Mouse (Mus musculus): Measurements from ENCODE around the gene Tmem132e. TPM values are rescaled to one million over a fixed set of nuclear protein-coding genes. Genes with fewer than 3 reads are reported as not detected.

Tmem132e gene
- total RNA-seq (2015) (not detected in 2 replicates), total RNA-seq (2017) (not detected in 2 replicates)

DNA sequence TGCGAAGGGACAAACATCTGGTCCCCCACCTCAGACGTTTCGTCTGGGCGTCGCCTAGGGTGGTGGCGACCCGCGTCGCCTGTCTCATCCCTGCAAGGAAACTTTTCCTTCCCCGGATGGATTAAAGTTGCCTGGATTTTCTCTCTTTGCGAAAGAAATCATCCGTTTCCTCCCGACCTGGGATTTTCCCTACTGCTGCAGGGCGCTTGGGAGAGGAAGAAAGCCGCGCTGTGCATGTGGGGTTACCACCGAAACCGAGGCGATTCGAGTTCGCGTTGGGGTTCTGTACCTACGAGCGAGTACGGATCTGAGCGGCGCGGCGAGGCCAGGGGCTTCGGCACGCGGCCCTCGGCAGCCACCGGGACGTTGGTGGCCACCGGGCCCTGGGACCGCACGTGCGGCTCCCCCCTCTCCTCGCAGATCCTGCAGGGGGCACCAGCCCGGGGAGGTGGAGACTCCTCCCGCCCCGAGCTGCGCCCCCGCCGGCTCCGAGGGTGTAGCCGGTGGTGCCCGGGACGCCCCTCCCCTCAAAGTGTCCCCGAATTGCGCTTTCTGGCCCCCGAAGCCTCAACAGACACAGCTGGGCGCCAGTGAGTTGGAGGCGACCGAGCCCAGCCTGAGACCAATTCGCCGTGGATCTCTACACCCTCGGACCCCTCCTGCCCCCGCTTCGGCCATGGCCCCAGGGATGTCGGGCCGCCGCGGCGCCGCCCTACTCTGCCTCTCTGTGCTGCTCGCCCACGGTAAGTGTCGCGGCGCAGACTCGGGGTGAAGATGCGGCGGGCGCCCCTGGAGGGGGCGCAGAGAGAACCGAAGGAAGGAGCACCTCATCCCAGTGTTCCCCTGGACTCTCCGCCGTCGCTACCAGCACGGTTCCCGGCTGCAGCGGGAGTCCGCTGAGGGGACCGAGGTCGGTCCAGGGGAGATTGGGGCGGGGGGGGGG, at the start of gene Tmem132e:
TSS of gene Tmem132e (plus strand) at position 530 of the 943 bp plus-strand sequence.
- ATAC-seq (ENCODE audit: poor library complexity, severe bottlenecking), result no peak

DNA sequence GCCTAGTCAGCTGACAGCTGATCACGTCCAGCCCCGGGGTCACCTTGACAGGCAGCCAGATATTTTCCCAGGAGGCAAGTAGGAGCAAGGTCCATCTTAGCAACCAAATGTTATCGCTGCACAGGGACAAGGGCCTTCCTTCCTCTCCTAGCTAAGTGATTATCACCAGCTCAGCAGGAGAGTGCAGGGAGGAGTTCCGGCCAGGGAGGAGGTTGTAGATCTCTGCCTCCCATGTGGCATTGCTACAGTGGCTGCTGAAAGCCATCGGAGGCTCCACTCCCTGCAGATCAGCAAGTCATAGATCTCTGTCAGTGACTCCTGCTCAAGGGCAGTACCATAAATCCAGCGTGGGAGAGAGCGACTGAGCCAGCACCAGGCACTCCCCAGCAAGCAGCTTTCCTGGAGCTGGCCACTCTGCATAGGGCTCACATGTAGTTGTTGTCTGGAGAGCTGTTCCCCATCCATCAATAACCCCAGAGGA, 48.7 kb upstream of the Tmem132e start:
- no peak for ATAC-seq (ENCODE audit: poor library complexity, severe bottlenecking)

DNA sequence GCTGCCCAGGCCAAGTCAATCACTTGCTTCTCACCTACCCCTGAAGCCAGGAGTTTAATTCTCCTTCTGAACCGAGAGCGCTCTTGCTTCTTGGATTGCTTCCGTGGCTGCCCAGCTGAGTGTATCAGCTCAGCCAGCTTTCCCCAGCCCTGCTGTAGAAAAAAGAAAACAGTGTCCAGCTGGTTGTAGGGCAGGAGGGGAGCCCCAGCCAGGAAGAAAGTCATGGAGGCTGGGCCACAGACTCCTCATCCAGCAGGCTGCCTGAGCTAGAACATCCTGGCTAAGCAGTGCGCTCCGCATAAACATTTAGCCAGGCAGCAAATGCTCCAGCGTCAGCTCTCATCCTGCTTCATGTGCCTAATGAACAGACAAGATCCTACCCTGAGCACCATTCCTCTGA, 48.3 kb upstream of the Tmem132e start:
- no peak for ATAC-seq (ENCODE audit: poor library complexity, severe bottlenecking)

DNA sequence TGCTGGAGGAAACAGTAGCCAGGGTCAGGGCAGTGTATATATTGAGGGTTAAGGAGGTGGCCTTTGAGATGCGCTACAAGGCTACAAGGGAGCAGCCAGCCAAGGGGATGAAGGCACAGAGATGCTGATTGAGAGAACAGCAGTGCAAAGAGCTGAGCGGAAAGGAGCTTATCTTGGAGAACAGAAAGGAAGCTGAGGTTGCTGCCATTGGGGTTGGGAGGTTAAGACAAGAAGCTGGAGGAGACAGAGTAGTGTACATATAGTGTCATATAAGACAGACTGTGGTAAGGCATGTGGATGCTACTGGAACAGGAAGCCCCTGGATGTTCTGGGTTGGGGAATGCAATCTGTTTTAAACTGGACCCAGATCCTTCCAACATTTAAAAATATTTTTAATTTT, 47.8 kb upstream of the Tmem132e start:
- ATAC-seq (ENCODE audit: poor library complexity, severe bottlenecking), result no peak

DNA sequence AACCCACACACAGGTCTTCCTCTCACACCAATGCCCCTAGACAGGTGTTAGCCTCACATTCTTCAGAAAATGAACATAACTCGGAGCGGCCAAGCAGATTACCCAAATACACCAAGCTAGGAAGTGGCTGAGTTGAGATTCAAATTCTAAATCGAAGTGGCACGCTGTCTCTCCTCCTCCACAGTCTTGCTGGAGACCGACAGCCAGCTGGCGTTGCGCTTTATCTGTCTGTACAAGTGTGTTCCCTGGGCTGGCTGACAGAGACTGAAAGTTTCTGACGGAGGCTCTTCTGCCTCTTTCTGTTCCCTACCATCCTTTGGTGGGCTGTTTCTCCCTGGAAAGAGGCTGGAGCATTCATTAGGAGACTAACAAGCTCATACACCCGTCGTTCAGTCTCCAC, 37.7 kb upstream of the Tmem132e start:
- no peak for ATAC-seq (ENCODE audit: poor library complexity, severe bottlenecking)

DNA sequence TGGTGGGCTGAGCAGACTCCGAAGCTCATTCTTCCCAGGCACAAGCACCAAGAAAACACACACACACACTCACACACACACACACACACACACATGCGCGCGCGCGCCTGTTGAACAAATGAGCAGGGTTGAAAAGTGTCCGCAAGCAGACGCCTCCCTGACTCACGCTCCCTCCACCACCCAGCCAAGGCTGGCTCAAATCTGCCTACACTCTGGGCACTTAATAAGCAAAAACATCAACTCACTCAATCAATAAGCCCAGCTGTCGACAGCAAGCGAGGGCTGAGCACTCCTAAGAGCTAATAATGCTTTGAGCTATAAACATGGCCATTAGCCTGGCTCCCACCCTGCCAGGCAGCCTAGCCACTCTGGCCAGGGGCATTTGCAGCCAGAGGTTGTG, 18.5 kb upstream of the Tmem132e start:
- ATAC-seq (ENCODE audit: poor library complexity, severe bottlenecking), result no peak

DNA sequence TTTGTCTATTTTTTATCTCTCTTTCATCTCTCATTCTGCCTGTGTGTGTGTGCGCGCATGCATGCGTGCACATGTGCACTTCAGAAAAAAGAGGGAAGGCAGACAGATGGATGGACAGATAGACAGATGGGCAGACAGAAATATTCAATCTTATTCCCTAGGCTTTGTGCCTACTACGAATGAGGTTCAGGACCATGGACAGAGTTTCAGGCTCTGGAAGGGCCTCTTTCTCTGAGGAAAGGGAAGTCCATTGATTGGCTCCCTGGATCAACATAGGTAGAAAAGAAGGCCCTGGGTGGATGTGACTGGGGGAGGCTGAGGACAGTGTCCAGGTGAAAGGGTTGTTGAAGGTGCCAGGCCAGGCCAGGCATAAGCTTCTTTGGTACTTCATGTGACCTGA, 17.1 kb upstream of the Tmem132e start:
- ATAC-seq (ENCODE audit: poor library complexity, severe bottlenecking), result no peak

DNA sequence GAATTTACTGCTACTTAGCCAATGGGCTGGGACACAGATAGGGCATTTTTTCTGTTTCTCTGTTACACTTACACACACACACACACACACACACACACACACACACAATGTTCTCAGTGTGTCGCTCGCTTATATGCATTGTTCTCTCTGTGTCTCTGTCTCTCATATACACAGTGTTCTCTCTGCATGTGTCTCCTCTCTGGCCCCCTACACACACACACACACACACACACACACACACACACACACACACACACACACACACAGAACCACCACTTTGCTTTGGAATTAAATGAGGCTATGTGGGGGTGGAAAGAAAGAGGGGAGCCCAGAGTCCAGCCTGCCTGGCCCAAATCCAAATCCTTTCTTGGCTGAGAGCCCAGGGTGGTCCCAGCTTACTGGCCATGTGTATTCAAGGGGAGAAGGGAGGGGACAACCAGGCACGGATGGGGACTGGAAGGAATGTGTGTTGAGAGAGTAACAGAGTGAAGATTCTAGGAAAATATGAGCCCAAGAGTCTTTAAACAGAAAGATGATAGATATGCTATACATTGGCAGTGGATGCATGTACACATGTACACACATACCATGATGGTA, 8.0 kb upstream of the Tmem132e start:
- no peak for ATAC-seq (ENCODE audit: poor library complexity, severe bottlenecking)

DNA sequence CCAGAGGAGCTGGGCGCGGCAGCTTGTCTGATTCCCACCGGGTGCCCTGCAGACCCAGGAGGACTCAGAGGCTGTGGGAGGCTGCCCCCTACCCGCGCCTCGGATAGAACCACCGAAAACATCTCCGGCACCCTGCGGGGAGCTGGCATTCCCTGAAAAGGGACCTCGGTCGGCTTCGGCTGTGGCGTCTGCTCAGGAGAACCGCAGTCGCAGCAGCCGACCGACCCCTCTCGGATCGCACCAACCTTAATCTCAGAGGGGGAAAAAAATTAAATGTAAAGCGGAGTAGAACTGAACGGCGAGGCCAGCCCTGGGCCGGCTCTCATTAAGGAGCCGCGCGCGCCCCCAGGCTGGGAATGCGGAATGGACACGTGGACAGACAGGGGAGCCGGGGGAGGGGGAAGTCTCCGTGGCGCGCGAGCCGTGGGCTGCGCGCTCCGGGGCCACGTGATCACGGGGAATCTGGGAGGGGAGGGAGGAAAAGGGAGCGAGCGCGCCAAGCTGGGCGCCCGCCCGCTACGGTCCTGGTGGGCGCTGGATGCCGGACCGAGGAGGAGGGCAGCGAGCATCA, 1.6 kb upstream of the Tmem132e start:
- ATAC-seq (ENCODE audit: poor library complexity, severe bottlenecking), result no peak

DNA sequence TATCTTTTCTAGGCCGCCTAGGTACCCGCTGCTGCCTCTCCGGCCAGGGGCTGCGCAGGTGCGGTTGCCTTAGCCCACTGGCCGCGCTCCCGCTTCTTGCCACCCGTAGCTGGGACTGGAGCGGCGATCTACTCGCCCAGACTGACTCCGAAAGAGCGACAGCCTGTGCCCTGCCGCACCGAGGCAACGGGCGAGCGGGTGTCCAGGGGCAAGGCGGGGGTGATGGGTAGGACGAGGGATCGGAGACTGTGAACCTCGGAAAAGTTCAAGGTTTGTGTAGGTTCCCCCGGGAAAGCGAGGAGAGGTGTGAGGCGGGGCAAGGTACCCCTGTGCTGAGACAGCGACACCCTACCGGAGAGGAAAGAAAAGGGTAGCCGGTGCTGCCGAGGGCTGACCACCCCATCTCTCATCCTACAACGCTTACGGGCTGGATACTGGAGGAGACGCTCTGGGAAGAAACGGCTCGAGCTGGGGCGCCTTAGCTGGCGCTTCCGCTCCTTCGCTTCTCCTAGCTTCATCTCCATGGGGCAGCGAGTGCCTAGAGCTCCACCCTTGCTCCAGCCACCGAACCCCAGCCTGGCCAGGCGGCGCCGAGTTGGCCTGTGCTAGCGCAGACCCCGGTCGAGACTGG, 874 bp upstream of the Tmem132e start:
- no peak for ATAC-seq (ENCODE audit: poor library complexity, severe bottlenecking)

DNA sequence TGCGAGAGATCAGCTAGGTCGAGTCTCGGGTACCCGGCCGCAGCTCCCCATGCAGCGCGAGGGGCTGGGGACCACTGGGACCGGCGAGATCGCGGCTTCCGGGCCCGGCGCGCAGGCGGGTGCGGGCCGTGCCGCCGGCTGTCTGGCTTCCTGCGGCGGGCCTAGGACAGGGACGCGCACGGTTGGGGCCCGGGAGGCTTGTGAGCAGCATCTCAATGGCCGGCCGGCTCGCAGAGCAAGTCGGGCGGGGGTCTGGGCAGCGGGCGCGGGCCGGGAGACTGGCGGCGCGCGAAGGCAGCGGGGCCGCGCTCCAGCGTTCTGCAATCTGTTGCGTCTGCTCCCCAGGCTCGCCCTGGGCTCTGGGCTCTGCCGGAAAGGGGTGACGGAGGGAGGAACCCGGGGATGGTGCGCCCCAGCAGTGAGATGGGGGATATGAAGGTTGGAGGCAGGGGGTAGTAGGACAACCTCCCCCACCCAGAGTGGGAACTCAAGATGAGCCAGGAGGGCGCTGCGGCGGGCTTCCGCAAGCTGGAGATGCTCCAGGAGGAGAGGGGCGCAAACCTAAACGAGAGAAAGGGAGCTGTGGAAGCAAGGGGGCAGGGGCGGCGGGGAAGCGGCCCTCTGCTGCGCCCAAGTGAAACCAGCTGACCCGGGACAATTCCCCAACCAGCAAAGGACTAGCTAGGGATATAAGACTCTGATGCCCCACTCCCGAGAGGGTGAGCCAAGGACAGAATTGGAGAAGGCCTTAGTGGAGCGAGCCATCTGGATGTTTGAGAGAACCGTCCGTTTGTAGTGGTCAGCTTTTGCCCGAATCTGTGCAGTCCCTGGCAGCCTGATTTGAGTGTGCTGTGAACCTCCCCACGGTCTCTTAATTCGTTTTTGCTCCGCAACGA, 944 bp downstream of the Tmem132e start:
- no peak for ATAC-seq (ENCODE audit: poor library complexity, severe bottlenecking)

DNA sequence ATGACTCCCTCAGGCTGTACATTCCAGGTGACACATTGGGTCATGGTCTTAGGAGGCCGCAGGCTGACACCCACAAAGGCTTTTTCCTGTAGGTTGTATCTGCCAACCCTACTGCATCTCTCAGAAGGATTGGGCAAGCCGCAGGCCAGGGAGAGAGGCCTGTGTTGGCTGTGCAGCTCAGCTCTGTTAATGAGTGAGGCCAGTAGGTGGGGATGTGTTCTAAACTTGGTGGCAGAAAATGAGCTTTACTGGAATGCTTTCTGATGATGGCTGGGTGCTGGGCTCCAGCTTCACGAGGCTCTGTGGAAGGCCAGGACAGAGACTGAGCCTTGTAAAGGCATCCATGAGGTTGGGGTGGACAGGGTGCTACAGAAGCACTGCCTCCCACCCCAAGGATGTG, 3.6 kb downstream of the Tmem132e start:
- ATAC-seq (ENCODE audit: poor library complexity, severe bottlenecking), result no peak

DNA sequence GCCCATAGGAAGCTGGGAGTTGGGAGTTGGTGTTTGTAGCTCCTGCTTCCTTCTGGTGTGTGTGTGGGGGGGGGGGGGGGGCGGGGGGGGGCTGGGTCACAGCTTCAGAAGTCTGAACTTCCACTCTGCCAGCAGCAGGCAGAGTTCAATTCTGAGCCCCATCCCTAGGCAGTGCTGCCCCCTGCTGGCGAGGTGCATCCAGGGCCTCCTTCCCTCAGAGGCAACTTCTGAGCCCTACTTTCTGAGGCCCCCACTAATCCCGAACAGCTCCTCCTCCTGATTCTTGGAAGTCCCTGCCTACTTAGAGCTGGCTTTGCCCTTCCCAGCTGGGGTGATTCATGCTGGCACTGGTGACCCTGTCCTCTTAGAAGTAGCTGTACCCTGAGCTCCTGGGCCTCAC, 10.9 kb downstream of the Tmem132e start:
- ATAC-seq (ENCODE audit: poor library complexity, severe bottlenecking), result no peak

DNA sequence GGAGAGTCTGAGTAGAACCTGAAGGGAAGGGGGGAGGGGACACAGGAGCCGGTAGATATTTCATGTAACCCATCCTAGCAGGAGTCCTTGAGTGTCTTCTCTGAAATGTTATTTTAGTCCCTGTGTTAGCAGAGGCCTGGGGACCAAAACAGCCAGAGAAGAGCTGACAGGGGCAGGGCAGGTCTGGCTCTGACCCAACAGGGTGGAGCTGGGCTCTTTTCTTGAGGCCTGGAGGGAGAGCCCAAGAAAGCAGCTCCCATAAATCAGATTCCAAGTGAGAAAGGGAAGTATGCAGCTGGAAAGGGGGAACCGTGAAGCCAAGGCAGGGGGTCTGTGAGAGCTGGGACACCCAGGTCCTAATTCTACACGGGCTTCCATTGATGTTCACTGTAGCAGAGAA, 16.9 kb downstream of the Tmem132e start:
- ATAC-seq (ENCODE audit: poor library complexity, severe bottlenecking), result no peak

DNA sequence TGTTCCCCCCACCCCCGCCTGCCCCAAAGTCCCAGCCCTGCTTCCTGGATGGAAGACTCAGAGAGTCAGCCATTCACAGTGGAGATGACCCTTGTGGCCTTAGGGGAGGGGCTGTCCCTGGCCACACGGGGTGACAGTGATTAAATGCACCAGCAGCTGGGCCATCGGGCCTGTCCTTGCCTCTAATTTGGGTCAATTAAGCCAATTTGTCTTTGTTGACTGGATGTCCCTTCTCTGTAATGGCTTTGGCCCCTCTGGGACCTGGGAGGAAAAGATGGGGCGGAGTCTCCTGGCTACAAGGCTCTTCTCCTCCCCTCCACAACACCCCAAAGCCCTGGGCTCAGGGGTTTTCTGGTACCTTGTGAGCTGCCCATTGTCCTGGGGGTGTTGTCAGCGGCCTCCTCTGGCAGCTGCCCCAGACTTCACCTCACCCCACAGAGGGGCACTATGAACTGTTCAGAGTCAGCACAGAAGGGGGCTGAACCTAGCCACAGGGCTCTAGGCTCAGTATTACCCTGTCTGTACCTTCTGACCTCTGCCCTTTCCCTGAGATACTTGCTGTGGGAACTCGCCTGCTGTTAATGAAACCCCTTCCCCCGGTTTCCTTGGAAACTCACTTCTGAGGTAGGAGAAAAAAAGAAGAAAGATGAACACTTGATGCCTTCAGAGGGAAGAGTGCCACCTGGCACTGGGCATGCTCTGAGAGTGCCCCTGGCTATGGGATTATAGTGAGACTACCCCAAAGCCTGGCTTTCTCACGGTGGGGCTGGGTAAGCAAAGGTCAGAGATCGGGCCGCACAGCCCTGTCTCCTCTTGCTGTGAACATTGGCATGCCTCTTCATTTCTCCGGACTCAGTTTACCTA, 17.9 kb downstream of the Tmem132e start:
- no peak for ATAC-seq (ENCODE audit: poor library complexity, severe bottlenecking)

DNA sequence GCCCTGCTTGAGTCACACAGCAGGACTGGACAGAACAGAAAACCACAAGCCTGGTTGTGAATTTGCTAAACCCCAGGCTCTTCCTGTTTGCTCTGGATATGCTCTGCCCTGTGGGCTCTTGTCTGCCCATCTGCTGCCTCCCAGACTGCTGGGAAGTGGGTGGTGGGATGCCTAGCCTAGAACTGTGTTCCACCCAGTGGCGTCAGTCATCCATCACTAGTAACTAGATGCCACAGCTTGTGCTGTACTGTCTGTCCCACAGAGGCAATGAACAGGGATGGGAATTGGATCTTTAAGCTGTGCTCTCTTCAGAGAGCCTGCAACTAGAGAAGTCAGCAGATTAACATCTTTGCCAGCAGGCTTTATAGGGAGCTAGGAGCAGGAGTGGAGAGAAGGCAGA, 23.8 kb downstream of the Tmem132e start:
- ATAC-seq (ENCODE audit: poor library complexity, severe bottlenecking), result no peak

DNA sequence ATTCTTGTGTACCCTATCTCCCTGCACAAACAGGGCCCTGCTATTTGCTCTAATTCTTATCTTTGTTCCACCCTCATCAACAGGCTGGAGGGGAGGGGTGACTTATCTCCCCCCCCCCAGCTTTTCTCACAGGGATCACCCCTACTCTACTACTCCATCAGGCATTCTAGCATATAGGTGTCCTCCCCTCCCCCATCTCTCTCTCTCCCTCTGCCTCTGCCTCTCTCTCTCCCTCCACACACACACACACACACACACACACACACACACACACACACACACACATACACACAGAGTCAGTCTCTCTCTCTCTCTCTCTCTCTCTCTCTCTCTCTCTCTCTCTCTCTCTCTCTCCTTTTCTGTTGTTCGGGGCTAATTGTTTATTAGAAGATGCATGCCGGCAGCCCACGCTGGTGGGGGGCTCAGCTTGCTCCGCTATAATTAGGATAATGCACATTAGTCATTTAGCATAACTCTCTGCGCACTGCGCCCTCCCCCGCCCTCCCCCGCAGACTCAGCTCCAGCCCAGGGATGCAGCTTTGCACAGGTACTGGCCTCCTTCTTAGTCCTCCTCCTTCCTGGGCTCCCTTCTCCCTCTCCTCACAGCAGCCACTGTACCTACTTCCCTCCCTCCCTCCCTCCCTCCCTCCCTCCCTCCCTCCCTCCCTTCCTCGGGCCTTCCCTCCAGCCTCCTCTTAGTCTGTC, 29.8 kb downstream of the Tmem132e start:
- no peak for ATAC-seq (ENCODE audit: poor library complexity, severe bottlenecking)

DNA sequence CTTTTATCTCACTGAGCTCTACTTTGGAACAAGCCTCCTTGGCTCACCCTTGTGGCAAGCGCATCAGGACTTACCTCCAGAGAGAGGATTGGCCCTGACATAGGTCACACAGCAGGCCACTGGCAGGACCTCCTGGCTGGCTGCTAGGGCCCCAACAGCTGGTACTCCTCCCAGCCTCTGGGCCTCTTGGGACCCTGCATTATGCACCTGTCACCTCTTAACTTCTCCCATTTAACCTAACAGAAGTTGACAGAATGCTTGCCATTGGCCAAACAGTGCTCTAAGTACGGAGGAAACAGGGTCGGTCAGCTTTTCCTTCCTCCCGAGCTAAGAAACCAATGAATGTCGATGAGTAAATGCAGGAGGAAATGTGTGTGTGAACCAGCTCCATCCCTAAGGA, 33.2 kb downstream of the Tmem132e start:
- no peak for ATAC-seq (ENCODE audit: poor library complexity, severe bottlenecking)

DNA sequence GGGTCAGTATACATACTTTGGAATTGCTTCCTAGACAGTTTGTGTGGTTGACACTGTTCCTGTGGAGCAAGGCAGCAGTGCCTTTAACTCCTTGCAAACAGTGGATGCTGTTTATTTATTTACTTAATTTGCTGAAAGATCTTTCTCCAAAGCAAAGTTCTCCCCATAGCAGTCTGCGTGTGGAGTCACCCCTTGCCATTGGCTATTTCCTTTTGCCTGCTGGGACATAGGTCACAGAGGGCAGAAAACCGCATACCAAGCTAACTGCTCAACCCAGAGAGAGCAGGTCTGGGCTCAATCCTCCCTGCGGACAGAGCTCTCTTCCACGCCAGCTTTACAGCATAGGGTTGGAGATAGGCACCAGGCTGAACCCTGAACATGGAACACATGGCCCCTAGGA, 34.8 kb downstream of the Tmem132e start:
- no peak for ATAC-seq (ENCODE audit: poor library complexity, severe bottlenecking)
